Mouse (Mus musculus): Measurements from ENCODE around the gene Rnls.

Rnls gene

DNA sequence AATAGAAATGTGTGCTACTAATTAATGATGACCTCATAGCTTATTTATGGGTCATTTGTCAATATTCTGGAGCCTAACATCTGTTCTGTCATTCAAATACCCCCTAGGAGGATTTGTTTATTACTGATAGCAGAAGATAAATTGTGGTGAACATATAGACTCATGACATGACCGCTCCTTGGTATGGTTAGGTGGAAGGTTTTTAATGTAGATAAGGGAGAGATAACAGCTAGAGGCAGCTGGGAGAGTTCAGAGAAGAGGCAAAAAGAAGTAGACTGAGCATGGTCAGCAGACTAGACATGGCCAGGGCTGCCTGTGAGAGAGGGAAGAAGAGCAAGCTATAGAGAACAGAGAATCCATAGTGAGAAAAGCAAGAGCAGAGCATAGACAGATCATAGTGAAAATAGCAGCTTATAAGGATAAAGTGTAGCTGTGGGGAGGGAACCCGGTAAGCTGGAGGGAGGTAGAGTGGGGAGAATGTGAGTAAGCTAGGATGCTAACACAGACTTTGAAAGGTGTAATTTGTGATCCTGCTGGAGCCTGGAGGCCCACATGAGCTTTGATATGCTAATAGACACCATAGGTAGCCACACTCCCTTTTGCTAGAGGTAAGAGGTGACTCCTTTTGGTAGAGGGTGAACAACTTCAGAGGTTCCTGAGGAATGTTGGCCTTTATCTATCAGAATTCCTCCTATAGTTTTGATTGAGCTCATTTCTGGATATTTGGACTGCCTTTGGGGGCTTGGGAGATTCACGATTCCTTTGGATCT lies 127.7 kb downstream of the Rnls start:
- in situ Hi-C loops (cut with MboI, MseI), result no loop called here

DNA sequence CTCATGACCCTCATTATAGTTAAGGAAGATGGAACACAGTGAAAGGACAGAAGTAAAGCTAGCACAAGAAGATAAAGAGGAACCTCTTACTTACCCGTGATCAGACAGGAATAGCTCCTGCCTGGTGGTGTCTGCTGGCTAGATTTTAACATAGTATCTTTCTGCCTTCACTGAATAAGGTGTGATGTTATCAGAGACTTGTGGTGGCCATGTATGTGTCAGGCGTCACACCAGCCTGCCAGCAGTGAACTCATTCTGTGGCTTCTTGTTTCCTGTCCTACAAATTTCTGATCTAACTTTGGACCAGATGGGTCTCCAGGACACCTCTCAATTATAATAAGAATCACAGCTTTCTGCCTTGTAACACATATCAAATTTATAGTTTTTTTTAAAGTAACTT lies 129.7 kb downstream of the Rnls start:
- in situ Hi-C loops (cut with MboI, MseI), result no loop called here

DNA sequence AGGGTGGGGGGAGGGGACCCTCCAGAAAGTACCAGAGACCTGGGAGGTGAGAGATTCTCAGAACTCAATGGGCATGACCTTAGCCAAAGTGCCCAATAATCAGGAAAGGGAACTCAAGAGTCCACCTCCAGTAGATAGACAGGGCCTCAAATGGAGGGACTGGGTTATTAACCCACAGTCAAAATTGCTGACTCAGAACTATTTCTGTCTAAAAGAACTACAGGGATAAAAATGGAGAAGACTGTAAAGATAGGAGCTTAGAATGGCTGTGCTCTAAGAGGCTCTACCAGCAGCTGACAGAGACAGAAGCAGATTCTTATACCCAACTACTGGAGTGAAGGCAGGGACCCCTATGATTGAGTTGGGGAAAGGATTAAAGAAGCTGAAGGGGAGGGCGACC lies 132.9 kb downstream of the Rnls start:
- in situ Hi-C loops (cut with MboI, MseI), result no loop called here

DNA sequence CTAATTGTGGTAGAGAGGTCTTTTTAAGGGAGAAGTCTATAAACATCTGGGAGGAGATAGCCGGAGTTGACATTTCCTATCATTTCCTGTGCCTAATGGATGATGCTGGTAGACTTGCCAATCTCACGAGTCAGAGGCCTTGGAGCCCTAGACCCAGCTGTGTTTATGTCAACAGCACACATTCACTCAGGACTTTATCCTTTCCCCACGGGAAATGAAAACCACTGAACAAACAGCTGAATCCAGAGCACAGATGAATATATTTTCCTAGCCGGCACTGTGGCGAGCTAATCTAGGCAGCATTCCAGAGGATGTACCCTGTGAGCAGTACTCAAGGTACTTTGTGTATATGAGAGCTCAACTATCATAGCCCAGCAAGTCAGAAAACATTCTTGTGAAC lies 138.2 kb downstream of the Rnls start:
- in situ Hi-C loops (cut with MboI, MseI), result no loop called here

DNA sequence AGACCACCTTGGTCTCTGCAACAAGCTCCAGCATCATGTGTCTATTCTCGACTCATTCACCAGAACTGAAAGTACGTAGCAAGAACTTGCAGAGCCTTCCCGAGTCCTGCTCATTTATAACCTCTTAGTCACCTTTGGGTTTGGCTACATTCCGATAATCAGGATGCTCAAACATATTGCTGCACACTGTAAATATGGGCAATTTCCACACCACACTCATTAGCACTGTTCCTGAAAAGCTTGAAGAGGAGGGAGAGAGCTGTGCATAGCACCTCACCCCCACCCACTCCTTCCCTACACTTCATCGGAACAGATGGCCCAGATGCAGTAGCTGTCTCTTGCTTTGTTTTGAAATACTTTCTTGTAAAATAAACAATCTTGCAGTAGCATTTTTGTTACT lies 139.9 kb downstream of the Rnls start:
- in situ Hi-C loops (cut with MboI, MseI), result no loop called here

DNA sequence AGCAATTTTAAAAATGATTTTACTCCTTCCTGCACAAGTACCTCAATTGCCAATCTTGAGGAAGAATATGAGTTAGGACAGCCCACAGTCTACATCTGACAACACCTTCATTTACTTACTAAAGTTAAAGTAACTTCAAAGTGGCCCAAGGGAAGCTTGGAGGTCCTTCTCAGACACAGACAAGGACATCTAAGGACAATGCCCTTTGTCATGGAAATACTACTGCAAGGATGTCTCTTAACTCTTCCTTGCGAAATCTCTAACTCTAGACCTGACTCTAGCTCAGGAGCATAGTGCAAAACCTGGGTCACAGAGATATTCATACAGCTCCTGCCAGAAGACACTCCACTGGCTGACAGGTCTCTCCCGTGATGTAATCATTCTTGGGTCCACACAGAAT lies 147.9 kb downstream of the Rnls start:
- in situ Hi-C loops (cut with MboI, MseI), result loop anchor here (5.0 kb wide), 1 partner anchor 133 kb away; no protein-coding TSS in a partner anchor

DNA sequence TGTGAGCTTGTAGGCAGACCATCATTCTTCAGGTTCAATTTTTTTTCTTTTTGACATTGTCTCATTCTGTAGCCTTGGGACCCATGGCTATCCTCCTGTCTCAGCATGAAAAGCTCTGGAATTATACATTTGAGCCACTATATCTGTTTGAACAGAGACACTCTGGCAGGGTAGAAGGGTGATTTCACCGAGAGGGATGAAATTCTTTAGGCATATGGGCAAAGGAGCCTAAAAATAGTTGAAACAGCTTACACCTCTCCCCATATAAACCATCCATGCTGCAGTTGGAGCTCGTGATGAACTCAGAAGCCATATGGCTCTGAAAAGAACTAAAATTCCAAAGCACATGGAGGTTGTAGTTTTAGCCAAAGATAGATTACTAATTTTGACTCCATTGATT lies 151.7 kb downstream of the Rnls start:
- in situ Hi-C loops (cut with MboI, MseI), result loop anchor here (5.0 kb wide), 1 partner anchor 137 kb away; no protein-coding TSS in a partner anchor

DNA sequence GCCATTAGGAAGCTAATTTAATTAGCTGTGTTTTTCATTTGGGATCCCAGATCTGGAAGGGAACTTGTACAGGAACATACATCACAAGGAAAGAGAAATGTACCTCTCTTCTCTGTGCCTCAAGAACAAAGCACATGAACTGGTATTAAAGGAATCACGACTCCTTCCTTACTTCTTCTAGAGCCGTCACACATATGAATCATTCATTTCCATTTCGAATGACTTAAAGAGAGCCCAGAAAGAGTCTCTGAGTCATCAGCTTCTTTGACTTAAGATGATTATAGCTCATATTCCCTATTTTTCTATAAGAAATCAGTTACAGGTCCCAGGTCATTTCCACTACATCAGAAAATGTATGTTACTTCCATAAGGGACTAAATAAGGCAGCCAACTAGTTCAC lies 159.2 kb downstream of the Rnls start:
- in situ Hi-C loops (cut with MboI, MseI), result no loop called here

DNA sequence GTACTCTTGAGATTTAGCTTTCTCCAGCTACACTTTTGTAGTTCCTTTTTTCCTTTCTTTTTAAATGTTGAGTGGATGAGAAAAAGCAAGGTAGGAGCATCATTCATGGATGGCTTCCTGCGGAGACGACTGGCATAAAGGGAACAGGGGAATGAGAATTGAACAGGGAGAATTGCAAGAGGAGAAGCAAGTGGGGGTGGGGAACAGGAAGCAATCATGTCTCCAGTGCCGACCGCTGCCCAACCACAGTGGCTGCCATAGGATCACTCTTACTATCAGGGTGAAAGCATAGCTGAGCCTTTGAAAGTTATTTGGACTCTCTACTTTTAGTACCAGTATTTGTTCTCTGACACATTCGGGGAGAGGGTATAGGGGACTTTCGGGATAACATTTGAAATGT lies 160.8 kb downstream of the Rnls start:
- in situ Hi-C loops (cut with MboI, MseI), result no loop called here

DNA sequence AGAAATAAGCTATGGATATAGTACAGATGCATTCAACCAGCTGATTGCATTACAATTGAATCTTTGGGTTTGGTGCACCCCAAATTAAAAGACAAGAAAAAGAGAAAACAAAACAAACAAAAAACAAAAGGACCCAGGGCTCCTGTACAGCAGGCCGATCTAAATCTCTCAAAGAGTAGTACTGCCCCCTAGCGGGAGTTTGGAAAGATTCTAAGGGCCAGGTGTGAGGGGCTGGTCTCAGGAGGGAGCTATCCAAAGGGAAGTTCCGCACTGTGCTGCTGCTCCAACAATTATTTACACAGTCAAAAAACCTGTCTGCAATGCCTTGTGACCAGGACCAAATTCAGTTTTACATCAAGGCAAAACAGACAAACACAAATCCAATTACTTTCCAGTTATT lies 165.1 kb downstream of the Rnls start:
- in situ Hi-C loops (cut with MboI, MseI), result loop anchor here (5.0 to 10.0 kb wide), 5 partner anchors 50 to 510 kb away; partner anchors contain the start of gene Pten

DNA sequence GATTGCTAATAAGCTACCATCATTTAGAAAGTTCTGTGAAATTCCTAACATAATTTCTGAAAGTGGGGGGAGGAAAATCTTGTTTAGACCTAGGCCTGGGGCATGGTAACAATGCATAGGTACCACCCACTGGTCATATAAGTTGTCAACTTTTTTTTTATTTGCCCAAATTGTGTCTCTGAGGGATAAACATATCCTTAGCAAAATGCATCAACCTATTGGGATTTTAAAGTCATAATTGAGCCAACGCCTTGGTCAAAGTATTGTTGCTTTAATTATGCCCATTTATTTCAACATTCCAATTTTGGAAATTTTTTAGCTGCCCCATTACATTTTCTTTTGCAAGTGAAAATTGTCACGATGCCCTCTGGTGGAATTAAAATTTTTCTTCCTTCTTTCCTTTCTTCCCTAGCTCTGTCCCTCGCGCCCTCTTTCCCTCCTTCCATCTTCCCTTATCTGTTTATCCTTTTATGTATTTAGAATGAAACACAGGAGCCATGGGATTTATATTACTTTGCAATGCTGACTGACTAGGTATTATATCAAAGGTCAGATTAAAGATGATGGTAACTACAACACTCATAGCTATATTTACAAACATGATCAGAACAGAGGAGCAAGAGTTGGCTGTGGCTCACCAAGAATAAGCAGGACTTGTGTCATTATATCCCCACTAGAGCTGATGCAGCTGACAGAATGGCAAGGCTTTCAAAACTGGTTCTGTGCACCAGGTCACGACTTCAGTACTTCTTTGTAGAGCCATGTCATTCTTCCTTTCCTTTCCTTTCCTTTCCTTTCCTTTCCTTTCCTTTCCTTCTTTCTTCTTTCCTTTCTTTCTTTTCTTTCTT lies 166.0 kb downstream of the Rnls start:
- in situ Hi-C loops (cut with MboI, MseI), result loop anchor here (5.0 to 10.0 kb wide), 5 partner anchors 49 to 509 kb away; partner anchors contain the start of gene Pten

DNA sequence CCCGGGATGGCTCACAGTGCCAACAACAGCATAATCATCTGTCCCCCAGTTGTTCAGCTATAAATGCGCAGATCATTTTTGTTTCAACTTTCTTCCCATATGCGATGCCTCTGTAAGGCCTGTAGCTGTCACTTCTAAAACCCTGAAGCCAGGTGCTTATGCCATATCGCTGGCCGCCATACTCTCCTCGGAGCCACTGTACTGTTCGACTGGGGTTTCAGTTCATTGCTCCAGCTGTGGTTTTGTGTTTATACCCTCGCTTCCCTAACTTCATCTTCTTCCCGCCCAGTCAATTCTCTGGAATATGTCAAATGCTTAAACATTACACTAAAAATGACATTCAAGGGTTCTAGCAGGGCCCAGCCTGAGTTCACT lies 167.1 kb downstream of the Rnls start:
- in situ Hi-C loops (cut with MboI, MseI), result loop anchor here (5.0 to 10.0 kb wide), 5 partner anchors 48 to 508 kb away; partner anchors contain the start of gene Pten

DNA sequence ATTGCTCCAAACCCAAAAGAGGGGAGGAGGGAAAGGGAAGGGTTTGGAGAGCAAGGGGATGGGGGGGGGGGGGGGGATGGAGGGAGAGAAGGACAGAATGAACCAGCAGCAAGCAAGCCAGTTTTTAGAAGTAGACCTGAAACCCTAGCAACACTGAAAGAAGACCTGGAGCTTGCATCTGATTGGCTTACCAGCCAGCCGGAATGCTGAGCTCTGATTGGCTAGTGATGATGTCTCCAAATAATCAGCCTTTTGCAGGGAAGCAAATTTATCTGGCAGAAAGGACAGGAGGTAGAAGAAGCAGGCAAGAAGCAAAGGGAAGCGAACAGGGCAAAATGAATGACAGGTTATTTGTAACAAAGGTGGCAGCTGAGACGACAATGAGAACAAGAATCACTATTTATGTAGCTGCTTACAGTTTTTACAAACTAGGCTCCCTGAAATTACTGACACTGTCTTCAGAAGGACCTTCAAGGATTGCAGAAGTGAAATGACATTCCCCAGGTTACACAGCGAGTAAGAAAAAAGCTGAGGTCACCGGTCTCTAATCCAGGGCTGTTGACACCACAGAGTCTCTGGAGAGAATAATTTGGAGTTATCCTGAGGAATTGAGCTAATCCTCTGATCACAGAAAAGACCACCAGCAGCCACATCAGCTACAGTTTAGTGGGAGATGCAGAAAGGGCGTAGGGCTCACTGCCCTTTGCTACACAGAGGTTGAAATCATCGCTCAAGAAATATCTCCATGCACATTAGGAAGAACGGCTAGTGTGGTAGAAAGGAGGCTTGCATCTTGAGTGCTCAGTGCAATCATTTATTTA lies 167.7 kb downstream of the Rnls start:
- in situ Hi-C loops (cut with MboI, MseI), result loop anchor here (5.0 to 10.0 kb wide), 6 partner anchors 47 to 507 kb away; partner anchors contain the start of gene Pten

DNA sequence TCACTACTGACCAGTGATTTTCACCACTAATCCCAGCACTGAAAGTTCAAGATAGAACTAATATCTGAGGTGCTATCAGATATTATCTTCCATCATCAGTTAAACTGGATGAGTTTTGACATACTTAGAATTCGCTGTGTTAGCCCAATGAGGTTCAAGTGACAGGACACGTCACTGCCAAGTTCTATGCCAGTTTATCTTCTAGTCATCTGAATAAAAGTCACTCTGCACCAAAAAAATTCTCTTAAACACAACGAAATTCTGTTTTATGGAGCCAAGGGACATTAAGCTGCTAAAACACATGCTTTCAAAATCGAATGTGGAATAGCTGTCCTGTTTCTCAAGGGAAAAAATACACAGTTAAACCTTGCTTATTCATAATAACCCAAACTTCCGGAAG lies 168.3 kb downstream of the Rnls start:
- in situ Hi-C loops (cut with MboI, MseI), result loop anchor here (5.0 to 10.0 kb wide), 3 partner anchors 66 to 269 kb away; no protein-coding TSS in a partner anchor

DNA sequence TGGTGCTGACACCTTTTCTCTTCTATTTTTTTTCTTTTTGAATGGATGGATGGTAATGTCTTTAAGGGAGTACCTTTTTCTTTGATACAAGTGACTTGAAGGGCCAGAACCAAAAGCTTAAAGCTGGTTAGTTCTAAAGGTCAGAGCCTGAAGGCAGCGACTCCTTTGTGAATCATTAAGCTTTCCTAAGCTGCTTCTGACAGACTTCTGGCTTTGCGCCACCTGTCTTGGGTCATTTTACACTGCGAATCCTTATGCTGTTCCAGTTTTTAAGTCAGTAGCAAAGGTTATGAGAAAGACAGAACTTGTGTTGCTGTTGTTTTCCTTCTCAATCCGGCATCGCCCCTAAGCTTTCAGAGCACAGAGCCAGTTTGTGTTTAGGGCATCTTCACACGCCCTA lies 168.8 kb downstream of the Rnls start:
- in situ Hi-C loops (cut with MboI, MseI), result loop anchor here (5.0 to 10.0 kb wide), 3 partner anchors 66 to 268 kb away; no protein-coding TSS in a partner anchor

DNA sequence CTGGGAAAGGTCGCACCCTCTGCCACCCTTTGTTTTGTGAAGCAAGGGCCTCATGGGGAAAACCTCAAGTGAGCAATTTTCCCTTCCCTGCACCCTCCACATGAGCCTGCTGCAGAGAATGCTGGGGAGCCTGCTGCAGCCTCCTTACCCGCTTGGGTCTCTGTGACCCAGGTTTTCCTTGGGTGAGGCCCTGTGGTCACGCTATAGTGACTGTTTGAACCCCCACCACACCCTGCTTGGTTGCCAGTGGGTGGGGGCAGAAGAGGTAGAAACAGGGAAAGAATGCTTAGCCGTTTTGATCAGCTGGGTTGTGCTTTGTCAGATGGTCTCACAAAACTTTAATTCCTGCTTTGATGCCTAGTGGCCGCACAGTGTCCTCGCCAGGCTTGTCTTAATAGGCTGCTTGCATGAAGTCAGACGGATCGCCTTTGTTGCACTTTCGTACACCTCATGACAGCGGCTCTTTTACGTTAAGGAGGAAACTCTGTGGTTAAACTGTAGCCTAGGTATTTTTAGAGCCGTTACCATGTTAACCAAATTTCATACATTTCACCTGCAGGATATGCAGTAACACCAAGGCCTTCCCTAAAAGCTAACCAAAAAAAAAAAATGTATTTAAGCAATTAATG lies 169.4 kb downstream of the Rnls start:
- in situ Hi-C loops (cut with MboI, MseI), result loop anchor here (5.0 to 10.0 kb wide), 3 partner anchors 65 to 268 kb away; no protein-coding TSS in a partner anchor

DNA sequence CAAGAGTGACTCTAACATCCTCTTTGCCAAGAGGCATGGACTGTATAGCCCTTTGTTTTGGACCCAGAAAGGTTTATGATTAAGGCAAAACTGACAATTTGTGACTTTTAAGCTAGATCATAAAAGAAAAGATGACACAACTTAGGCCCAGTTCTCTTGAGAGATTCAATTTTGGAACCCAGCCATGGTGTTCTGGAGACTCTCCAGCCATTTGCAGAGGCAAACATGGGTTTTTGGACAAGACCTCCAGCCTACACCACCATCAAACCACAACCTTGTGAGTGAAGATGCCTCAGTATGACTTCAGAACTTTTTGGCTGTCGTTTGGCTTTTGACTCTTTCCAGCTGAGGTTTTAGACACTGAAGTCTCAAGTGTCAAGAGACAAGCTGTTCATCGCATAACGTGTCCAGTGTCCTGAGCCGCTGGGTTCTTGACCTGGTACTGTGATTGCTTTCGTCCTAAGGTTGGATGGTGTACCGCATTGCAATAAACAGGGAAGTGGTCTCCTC lies 174.2 kb downstream of the Rnls start:
- in situ Hi-C loops (cut with MboI, MseI), result loop anchor here (10.0 kb wide), 1 partner anchor 103 kb away; no protein-coding TSS in a partner anchor

DNA sequence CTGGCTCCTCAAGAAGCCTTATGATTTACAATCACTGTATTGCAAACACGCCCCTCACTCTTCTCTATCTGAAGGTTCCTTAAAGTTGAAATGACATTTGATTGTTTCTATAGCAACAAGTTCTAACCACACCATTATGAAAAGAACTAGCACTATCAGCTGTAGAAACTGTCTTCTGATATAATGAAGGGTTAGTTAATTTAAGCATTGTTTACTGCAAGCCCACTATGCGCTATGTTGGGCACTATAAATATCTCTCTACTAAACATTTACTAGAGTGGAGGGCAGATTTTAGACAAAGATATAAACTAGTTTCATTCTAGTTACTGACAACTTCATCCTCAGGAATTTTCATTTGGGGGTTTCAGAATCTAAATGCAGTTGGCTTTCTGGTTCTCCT lies 182.4 kb downstream of the Rnls start:
- in situ Hi-C loops (cut with MboI, MseI), result loop anchor here (10.0 kb wide), 1 partner anchor 95 kb away; no protein-coding TSS in a partner anchor

DNA sequence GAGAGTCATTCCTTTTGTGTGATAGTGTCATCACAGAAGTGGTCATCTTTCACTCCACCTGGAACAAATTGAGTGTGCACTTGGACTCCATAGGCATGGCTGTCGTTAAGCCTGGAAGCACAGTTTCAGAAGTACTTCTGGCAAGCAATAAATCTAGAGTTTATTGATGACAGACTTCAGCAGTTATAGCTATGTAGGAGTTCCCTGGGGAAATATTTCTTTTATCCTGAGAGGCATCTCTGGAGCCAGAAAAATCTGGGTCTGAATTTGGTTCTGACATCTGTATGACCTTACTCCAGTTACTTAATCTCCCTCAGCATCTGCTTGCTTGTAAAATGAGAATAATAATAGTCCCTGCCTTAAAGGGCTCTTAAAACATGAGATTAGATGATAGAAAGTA lies 184.1 kb downstream of the Rnls start:
- in situ Hi-C loops (cut with MboI, MseI), result no loop called here

DNA sequence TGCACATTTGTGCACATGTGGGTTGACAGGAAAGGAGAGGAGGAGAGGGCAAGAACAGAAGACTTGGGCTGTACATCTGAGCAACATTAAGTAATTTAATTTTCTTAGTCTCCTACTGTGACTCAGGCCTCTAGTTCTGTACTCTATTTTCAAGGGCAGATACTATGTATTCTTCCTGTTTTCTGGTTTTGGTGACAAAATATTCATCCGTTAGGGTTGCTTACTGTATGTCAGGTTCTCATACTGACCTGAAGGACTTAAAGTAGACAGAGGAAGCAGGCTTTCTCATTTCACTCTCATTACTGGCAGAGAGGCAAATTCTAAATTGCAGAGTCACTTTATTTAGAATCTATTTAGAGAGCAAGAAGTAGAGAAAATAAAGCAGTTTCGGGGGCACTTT lies 186.7 kb downstream of the Rnls start:
- in situ Hi-C loops (cut with MboI, MseI), result no loop called here

DNA sequence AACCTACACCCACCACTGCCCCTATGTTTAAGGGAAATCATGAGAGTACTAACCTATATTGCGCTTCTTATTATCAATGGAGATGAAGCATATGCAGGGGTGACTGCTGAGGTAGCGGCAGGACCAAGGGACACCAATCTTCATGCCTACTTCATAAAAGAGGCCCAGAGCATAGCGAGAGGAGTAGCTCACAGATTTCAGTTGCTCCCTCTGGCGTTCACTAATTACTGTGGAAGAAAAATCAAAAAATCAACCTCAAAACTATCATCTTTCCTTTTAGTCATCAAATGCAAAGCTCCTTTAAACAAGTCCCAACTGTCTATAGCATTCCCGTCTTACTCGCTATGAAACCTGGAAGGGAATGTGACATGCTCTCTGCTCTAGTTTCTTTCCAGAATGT lies 189.7 kb downstream of the Rnls start:
- in situ Hi-C loops (cut with MboI, MseI), result no loop called here

Data from regulatory T cell (primary cell).